Mouse (Mus musculus): ENCODE results near the gene Hes6. TPM values are rescaled to one million over a fixed set of nuclear protein-coding genes. Genes with fewer than 3 reads are reported as not detected.

Gene Hes6
- 10 to 100 TPM; 23.7 to 24.1 TPM for total RNA-seq (2023)

DNA sequence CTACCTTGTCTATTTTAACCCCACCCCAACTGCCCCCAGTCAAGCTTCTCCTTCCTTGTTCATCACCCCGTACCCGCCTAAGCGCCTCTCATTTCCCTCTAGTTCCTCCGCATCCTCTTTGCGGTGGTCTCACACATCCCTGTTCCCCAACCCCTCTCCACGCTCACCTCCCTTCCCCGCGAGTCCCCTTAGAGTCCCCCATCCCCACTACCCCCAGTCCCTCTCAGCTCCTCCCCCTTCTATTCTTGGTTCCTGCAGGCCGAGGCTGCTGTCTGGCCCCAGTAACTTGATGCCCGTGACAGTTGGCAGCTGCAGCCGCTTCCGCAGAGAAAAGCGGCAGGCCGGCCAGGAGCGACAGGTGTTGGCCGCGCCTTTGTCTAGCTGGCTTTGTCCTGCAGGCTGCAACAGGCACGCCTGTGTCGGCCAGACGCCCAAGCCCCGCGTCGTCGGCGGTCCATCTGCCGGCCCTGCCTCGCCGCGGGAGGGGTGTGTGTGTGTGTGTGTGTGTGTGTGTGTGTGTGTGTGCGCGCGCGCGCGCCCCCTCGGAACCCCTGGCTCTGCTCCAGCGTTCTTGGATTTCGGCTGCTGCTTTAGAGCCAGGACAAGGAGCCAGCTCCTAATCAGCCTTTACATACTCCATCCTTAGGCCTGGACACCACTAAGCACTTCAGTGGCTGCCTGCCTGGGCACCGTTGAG, at the start of gene Hes6:
Hes6 (minus strand) TSS at position 141 of the 697 bp plus-strand sequence.

DNA sequence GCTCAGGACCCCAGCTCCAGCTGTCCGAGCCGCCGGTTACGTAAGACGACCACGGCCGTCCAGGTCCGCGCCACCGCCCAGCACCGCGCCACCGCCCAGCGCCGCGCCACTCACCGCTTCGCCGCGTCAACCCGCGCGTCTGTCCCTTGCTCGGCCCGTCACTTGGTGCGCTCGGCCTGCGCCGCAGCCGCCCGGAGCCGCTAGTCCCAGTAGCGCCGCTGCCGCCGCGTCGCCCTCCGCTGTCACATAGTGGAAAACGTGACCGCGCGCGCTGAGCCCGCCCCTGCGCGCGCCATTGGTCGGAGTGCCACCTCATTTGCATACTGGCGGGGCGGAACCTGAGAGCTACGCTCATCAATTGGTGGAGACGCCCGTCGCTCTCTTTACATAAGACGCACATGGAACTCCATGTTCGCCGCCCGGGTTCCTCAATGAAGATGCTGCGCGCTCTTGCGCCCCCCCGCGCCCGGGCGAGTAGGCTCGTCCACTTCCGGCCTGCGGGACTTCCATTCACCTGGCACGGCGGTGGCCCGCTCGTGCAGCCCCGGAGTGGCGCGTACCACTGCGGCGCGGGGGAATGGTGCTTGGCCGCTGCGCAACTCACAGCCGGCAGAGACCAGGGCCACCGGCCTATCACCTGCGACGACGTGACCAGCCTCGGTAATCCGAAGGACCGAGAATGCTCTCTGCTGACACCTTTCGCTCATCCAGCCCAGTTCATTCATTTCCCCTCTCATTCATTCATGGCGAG, 45.4 kb upstream of the Hes6 start, which contains the start of gene Per2:
Per2 (minus strand) TSS at position 266 of the 751 bp plus-strand sequence.

DNA sequence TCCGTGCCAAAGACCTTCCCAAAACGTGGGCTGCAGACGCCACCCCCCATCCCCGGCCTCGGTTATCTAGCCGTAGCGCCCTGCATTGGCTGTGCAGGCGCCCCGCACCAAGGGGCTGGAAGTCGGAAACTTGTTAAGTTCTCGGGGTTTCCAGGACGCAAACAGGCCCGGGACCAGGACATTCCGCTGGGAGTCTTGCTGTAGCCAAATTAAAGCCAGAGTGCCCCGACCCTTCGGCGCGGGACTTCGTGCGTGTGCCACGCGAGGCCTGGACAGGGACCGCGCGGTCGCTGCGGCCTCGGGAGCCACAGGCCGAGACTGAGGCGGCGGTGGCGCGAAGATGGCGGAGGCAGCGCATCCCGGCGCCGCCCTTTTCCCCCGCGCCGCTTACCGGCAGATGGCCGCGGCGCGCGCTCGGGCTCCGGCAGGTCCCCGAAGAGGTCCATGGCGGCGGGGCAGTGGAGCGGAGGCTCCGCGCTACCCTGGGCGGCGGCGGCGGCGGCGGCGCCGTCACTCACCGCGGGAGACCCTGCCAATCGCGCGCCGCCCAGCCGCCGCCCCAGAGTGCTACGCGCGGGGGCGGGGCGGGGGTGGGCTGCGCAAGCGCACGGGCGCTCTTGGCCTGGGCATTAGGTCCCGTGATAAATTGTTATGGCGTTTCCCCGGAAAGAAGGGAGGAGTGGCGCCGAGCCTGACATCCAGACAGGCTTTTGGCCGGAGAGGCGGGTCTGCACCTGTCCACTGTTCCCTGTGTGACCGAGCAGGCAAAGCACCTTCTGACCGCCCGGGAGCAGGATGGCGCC, 15.4 kb downstream of the Hes6 start, which contains the start of gene Ilkap:
Ilkap (minus strand) TSS at position 556 of the 803 bp plus-strand sequence.

DNA sequence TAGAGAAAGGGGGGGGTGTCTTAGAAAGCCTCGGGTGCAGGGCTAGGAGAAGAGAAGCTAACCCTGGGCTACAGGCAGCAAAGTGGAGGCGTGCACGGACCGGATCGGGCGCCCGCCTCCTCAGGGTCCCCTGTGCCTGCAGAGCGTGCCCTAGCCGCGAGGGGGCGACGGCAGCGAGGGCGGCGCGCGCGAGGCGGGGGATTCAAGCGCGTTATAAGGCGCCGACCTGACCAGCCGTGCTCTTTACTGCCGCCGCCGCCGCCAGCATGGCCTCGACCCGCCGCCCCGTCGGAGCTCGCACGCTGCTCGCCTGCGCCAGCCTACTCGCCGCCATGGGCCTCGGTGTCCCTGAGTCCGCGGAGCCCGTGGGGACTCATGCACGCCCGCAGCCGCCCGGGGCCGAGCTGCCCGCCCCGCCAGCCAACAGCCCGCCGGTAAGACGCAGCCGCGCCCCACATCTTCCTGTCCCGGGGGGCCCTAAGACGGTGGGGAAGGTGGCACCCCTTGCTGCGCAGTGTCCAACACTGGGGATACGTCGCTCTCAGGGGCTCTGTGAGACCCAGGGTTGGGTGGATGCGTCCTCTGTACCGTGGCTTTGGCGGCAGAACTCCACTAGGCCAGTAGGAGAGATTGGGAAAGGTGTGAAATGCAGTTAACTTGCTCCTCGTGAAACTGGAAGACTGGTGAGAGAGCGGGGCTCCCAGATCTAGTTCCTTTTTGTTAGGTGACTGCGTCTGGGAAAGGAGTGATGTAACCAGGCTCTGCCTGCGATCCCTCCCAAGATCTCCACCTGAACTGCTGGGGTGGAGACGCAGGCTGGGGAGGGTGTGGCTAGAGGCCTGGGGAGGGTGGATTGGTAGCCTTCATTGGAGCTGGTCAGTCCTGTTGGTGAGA, 47.4 kb downstream of the Hes6 start, which contains the start of gene Erfe:
Erfe (plus strand) TSS at position 216 of the 894 bp plus-strand sequence.

Other genes with a start within 250 kb of the Hes6 start
- gene Ramp1, start 234.2 kb downstream of the Hes6 start, total RNA-seq (2023), result 10 to 100 TPM; 27.6 to 31.8 TPM
- 10 to 100 TPM; 48.1 to 49.7 TPM for gene Ube2f, start 163.7 kb downstream of the Hes6 start, total RNA-seq (2023)
- gene Scly, start 115.7 kb downstream of the Hes6 start, total RNA-seq (2023), result 10 to 100 TPM; 22.6 to 23.5 TPM
- gene Espnl, start 92.0 kb downstream of the Hes6 start, total RNA-seq (2023), result not detected
- under 1 TPM in 1 of 2 experiments, not detected in 1; 0.22 TPM for gene Klhl30, start 63.0 kb downstream of the Hes6 start, total RNA-seq (2023)
- gene Erfe, start 47.6 kb downstream of the Hes6 start, total RNA-seq (2023), result under 1 TPM; 0.79 to 0.84 TPM
- gene Ilkap, start 15.2 kb downstream of the Hes6 start, total RNA-seq (2023), result 10 to 100 TPM; 57.2 to 57.3 TPM
- gene Per2, start 45.3 kb upstream of the Hes6 start, total RNA-seq (2023), result 10 to 100 TPM; 33.4 to 40.8 TPM
- 1 to 10 TPM; 1.8 to 2.1 TPM for gene Traf3ip1, start 80.6 kb upstream of the Hes6 start, total RNA-seq (2023)
- 10 to 100 TPM; 11.0 to 12.6 TPM for gene Asb1, start 126.5 kb upstream of the Hes6 start, total RNA-seq (2023)